Mouse (Mus musculus) gastrocnemius, adult 18-20 months (tissue): ENCODE results near the gene Tmed10. TPM values are rescaled to one million over a fixed set of nuclear protein-coding genes. Genes with fewer than 3 reads are reported as not detected.

Experiments used
- DNase-seq: peaks from one replicate; pipeline ENCODE4 v3.0.0; 2021; ENCODE audit warnings: low spot score
- total RNA-seq, 2 experiments: library from RNA; stranded (reverse); gene quantifications; 2 replicates each; pipeline ENCODE4 v1.2.3; 2021

The Tmed10 gene
- total RNA-seq, 2 experiments from 2014 or later: 121 to 123 TPM

GRCm38 (mm10) chr12:85337567-85338311 lies 36.9 kb downstream of the Tmed10 start:
- no peak for DNase-seq

- DNase-seq: no peak
Observed at GRCm38 (mm10) chr12:85330153-85330552, 44.5 kb downstream of the Tmed10 start.

DNA sequence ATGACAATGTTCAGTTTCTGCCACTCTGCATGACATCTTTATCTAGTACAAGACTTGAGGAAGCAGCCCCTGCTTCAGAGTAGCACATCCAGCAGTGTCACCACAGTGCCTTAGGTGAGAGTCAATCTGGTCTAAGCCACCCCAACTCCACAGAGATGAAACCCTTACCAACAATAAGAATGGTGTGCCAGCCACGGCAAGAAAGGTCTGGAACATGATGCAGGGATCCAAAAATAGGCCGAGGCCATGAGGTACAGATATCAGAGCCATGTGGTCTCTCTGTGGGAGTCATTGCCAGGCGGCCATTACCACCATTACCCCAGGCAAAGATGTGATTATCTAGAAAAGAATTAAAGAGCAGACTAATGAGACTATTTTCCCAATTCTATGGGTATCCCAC lies 66.0 kb downstream of the Tmed10 start:
- no peak for DNase-seq

DNA sequence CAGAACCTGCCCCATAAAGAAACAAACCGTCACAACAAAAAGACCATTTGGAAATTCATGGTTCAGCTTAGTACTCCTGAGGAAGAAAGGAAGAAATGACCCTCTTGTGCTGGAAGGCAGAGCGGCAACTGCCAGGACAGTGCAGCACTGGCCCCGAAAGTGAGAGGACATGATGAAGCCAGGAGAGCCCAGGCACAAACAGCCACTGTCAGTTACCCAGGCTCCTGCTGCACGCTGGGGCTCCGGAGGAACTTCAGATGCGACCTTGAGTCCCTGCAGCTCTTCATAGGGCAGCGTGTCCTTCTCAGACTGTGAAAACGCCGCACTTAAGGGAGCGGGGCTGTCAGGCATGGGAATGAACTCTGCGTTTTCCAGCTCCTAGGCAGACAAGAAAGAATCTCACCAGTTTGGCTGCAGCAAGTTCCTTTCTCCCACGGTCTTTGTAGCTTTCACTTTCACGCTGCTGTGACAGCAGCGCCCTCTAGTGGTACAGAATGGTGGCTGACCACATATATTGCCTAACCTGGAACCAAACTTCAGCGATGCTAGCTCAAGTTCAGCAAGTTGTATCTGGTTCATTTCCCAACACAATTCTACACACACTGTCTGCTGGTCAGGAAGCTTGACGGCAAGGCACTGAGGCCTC lies 69.3 kb downstream of the Tmed10 start:
- DNase-seq: peak; percentile 86

GRCm38 (mm10) chr12:85304725-85305124 lies 69.9 kb downstream of the Tmed10 start:
- no peak for DNase-seq

DNA sequence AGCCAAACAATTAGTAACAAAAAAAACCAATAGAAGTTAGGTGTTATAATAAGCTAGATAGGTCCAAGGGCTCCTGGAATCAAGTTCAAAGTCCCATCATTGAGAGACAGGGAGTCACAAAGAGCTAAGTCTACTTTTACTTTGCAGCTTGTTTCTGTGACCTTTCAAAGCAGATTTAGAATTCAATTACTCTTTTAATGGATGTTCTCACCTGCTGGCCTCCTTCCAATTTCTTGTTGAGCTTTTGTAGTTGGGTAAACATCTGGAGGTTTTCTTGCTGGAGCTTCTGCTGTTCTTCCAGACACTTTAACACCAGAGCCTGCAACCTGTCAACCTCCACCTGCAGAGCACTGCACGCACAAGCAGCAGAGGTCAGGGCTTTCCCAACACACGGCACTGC lies 71.4 kb downstream of the Tmed10 start:
- no peak for DNase-seq

- DNase-seq: no peak
Observed at GRCm38 (mm10) chr12:85298835-85299180, 75.8 kb downstream of the Tmed10 start.

GRCm38 (mm10) chr12:85298127-85298834 lies 76.4 kb downstream of the Tmed10 start:
- DNase-seq: no peak

DNA sequence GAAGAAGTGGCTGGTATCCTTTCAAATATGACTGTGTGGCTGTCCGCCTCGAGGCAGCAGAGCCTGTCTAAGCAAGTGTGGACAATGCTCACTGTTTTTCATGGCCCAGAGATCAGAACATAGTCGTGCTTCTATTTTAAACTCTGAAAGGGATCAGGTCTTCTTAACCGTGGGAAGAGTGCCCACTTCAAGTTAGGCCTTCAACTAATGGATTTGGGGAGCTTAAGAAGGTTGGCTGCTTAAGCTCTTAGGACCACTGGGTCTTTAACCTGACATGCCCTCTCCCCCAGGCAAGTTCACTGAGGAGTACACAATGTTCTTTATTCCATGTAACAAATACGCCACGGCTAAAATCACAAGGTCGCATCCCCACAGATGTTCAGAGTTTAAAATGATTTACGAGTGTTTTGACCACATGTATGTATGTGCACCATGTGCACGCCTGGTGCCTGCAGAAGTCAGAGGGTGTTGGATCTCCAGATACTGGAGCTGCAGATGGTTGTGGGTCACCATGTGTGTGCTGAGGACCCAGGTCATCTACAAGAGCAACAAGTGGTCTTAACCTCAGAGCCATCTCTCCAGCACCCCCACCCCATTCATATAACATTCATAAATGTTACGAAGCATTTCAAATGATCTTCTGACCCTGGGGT lies 77.2 kb downstream of the Tmed10 start:
- DNase-seq: no peak

- DNase-seq: no peak
Observed at GRCm38 (mm10) chr12:85296915-85297314, 77.7 kb downstream of the Tmed10 start.

DNA sequence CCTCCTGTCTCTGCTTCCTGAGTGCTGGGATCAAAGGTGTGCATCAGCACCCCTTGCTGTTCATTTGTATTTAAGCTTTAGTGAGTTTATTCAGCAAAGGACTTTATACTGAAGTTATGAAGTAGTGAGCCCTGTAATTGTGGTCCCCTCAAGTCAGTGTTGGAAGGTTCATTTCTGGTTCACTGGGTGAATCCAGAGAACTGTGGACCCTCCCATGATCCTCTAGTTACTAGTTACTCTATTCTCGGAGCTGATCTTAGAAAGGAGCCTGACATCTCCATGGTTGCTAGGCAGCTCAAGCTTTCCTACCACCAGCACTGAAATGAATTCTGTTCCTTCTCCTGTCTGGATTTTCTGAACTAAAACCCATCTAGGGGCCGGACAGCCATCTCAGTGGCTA lies 79.1 kb downstream of the Tmed10 start:
- no peak for DNase-seq

- DNase-seq: no peak
Observed at GRCm38 (mm10) chr12:85292906-85293305, 81.7 kb downstream of the Tmed10 start.

DNA sequence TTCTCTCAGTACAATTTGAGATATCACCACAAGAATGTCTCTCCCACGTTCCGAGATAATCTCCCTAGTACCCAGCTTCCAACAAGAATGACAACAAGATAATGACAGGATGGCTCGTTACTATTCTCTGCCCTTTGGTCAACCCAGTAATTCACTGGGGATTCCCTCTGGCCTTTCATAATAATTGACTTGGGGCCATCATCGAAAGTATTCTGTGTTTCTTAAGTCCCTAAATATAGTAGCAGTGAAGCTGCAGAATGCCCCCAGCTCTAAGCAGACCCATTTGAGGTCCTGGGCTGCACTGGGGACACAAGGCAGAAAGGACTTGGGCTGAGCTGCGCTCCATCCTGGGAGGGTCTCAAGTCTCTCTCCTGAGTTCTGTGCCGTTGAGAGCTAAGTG lies 82.4 kb downstream of the Tmed10 start:
- no peak for DNase-seq

DNA sequence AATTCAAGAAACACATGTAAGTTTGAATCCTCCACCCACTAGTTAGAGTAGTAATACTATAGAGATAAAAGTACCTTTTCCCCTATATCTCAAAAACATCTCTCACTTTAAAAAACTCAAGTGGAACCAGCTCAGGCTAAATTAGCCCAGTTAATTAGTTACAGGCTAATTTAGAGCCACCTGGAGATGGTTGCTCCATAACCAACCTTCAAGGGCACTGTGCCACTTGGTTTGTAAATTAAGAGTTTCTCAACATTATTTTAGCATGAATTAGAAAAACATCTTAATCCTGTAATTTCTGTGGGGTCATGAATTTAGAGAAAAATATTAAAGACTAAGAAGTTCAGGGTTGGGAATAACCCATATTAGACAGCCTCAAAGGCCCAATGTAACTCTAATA lies 83.1 kb downstream of the Tmed10 start:
- DNase-seq: no peak

DNA sequence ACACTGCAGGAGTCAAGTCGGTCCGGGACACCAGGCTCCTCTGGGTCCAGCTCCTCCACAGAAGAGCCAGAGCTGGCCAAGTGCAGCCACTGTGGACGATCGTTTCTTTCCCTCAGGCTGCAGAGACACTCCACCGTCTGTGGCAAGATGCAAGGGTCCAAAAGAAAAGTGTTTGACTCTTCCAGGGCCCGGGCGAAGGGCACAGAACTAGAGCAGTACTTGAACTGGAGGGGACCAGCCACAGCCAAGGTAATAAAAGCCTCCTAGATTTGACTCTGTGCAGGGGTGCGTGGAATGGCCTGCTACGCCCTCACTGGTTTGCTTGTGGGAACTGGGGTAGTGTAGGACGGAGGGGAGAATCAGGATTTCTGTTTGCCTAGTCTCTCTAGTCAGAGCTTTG lies 84.0 kb downstream of the Tmed10 start:
- no peak for DNase-seq

Other genes with a start within 250 kb of the Tmed10 start
- under 1 TPM; 0.39 to 1.00 TPM for gene Rps6kl1, start 223.6 kb downstream of the Tmed10 start, total RNA-seq
- 1 to 10 TPM; 1.7 to 1.8 TPM for gene Pgf, start 197.1 kb downstream of the Tmed10 start, total RNA-seq
- 10 to 100 TPM; 56.9 to 72.5 TPM for gene Eif2b2, start 155.4 kb downstream of the Tmed10 start, total RNA-seq
- gene Mlh3, start 104.2 kb downstream of the Tmed10 start, total RNA-seq: 10 to 100 TPM; 10.4 to 10.7 TPM
- gene Acyp1, start 86.4 kb downstream of the Tmed10 start, total RNA-seq: 10 to 100 TPM; 47.9 to 54.1 TPM
- 1 to 10 TPM; 1.7 to 1.8 TPM for gene Zc2hc1c, start 86.3 kb downstream of the Tmed10 start, total RNA-seq
- gene Nek9, start 35.5 kb downstream of the Tmed10 start, total RNA-seq: 100 to 1,000 TPM; 107 to 116 TPM
- gene Fos, start 99.0 kb upstream of the Tmed10 start, total RNA-seq: 10 to 100 TPM in 1 of 2 experiments, 1 to 10 TPM in 1; 6.5 to 69.9 TPM
- gene Jdp2, start 224.2 kb upstream of the Tmed10 start, total RNA-seq: 1 to 10 TPM; 3.6 to 4.7 TPM